Mouse (Mus musculus): ENCODE data around the gene Lrrd1.

GRCm38 (mm10) chr5:3808472-3808871 is 36.5 kb upstream of the Lrrd1 start:
- TF ChIP-seq CTCF (IDR thresholded peaks at IDR 0.05; ENCODE audit: extremely low read depth, insufficient read length, insufficient replicate concordance, low read depth, low read length) = no peak
- no peak for TF ChIP-seq POLR2A (IDR thresholded peaks at IDR 0.05; ENCODE audit: low read depth, low read length)

Measured in small intestine, adult 2 months (tissue).